Mouse (Mus musculus): ENCODE measurements around the gene Prrx2.

DNA sequence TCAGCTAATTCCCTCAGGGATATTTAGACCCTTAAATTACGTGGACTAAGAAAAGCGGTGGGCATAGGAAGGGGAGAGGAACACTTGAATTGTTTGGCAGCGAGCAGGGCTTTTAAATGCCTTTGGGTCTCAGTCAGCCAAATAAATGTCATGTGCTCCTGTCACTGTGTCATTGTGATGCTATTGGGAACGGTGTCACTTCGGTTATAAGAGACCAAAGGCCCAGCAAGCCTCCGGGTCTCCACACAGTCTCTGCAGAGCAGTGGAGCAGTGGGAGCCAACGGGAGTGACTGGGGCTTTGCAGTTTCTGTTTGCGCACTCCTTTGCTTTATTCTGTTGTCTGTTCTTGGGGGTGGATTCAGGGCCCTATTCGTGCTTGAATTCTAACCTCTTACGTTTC lies 39.7 kb downstream of the Prrx2 start:
- TF ChIP-seq CTCF (conservative IDR thresholded peaks at IDR 0.05; ENCODE audit: insufficient read depth, insufficient read length, low read depth, low read length) (no peak), POLR2A (IDR thresholded peaks at IDR 0.05; ENCODE audit: low read depth, low read length) (no peak)
